Mouse (Mus musculus): ENCODE results near the gene Atf7. TPM values are rescaled to one million over a fixed set of nuclear protein-coding genes. Genes with fewer than 3 reads are reported as not detected.

The Atf7 gene
- polyA plus RNA-seq, 1 experiment: 71.8 TPM

- Histone ChIP-seq H3K4me1 (ENCODE audit: control insufficient read depth, insufficient read depth, insufficient read length) (no peaks in the 10 kb centered on the region), H3K27ac (ENCODE audit: insufficient read depth, low read length) (no peak overlapping the region), H3K4me3 (ENCODE audit: extremely low read depth, insufficient read depth, insufficient read length) (no peak overlapping the region), H3K36me3 (ENCODE audit: control insufficient read depth, insufficient read depth, low read length) (peaks cover 1% of the 10 kb centered on the region; the same call in 1 of the 2 replicates), H3K27me3 (ENCODE audit: control insufficient read depth, insufficient read depth, low read length) (no peaks in the 10 kb centered on the region)
- TF ChIP-seq CTCF (IDR thresholded peaks at IDR 0.05; ENCODE audit: extremely low read depth, insufficient read depth, insufficient read length, insufficient replicate concordance) (no peak), POLR2A (IDR thresholded peaks at IDR 0.05; ENCODE audit: low read depth, low read length) (no peak)
- DNase-seq (ENCODE audit: low read depth in 1 of 2, low spot score in 2 of 2): no peak
- 87% methylated on average over 2 of the region's 2 CpGs for whole genome bisulfite sequencing
Observed at GRCm38 (mm10) chr15:102578351-102578750, 46.9 kb downstream of the Atf7 start.

- no peak overlapping the region for H3K27ac ChIP-seq (ENCODE audit: insufficient read depth, low read length)
- peaks cover 3% of the 10 kb centered on the region; the same call in 1 of the 2 replicates for H3K36me3 ChIP-seq (ENCODE audit: control insufficient read depth, insufficient read depth, low read length)
- WGBS: 93% methylated on average over 1 of the region's 1 CpGs
- TF ChIP-seq CTCF (IDR thresholded peaks at IDR 0.05; ENCODE audit: extremely low read depth, insufficient read depth, insufficient read length, insufficient replicate concordance): no peak
- no peak for TF ChIP-seq POLR2A (IDR thresholded peaks at IDR 0.05; ENCODE audit: low read depth, low read length)
- DNase-seq (ENCODE audit: low read depth in 1 of 2, low spot score in 2 of 2): no peak
- no peaks in the 10 kb centered on the region for H3K27me3 ChIP-seq (ENCODE audit: control insufficient read depth, insufficient read depth, low read length)
- H3K4me1 ChIP-seq (ENCODE audit: control insufficient read depth, insufficient read depth, insufficient read length): no peaks in the 10 kb centered on the region
- no peak overlapping the region for H3K4me3 ChIP-seq (ENCODE audit: extremely low read depth, insufficient read depth, insufficient read length)
Observed at GRCm38 (mm10) chr15:102576972-102577371, 48.3 kb downstream of the Atf7 start.

DNA sequence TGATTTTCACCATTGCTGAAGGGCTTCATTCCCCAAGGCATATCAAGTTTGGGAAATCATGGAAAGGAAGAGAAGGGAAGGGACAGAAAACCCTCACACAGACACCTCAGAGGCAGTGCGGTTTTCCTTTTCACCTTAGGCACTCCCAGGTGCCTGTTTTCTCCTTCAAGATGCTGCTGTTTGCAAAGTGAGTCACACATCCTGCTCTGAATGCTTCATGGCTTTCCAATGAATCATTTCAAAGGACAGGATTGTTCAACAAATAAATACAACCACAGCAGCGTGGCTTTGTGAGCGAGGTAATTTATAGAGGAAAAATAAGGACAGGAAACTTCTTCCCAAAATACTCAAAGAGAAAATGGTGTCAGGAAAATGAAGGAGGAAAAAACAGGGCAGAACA is 53.2 kb downstream of the Atf7 start:
- 90% methylated on average over 3 of the region's 3 CpGs for WGBS
- H3K4me3 ChIP-seq (ENCODE audit: extremely low read depth, insufficient read depth, insufficient read length): no peak overlapping the region
- no peaks in the 10 kb centered on the region for H3K4me1 ChIP-seq (ENCODE audit: control insufficient read depth, insufficient read depth, insufficient read length)
- DNase-seq (ENCODE audit: low read depth in 1 of 2, low spot score in 2 of 2): no peak
- TF ChIP-seq POLR2A (IDR thresholded peaks at IDR 0.05; ENCODE audit: low read depth, low read length) (no peak), CTCF (IDR thresholded peaks at IDR 0.05; ENCODE audit: extremely low read depth, insufficient read depth, insufficient read length, insufficient replicate concordance) (no peak)
- H3K27me3 ChIP-seq (ENCODE audit: control insufficient read depth, insufficient read depth, low read length): no peaks in the 10 kb centered on the region
- H3K27ac ChIP-seq (ENCODE audit: insufficient read depth, low read length): no peak overlapping the region; the same call in 1 of the 2 replicates
- peaks cover 1% of the 10 kb centered on the region; the same call in 1 of the 2 replicates for H3K36me3 ChIP-seq (ENCODE audit: control insufficient read depth, insufficient read depth, low read length)

DNA sequence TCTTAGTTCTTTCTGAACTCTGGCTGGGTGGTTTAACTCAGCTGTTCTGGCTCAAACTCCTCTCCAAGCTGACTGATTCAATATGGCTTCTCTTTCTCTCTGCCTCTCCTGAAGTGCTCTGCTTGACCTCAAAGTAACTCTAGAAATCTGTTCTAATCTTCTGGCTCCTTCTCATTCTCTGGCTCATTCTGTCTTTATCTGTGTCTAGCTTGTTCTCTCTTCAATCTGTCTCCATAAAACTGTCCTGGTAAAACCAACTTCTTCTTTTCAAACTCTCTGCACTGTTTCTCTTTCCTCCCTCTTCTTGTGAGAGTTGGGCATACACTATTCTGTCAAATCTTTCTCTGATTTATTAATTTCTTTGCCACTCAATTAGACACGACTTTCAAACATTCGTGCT is 57.4 kb downstream of the Atf7 start:
- 52% methylated on average over 2 of the region's 2 CpGs for WGBS
- TF ChIP-seq POLR2A (IDR thresholded peaks at IDR 0.05; ENCODE audit: low read depth, low read length) (no peak), CTCF (IDR thresholded peaks at IDR 0.05; ENCODE audit: extremely low read depth, insufficient read depth, insufficient read length, insufficient replicate concordance) (no peak)
- Histone ChIP-seq H3K36me3 (ENCODE audit: control insufficient read depth, insufficient read depth, low read length) (peaks cover 6% of the 10 kb centered on the region), H3K4me3 (ENCODE audit: extremely low read depth, insufficient read depth, insufficient read length) (no peak overlapping the region; the same call in 1 of the 2 replicates), H3K27me3 (ENCODE audit: control insufficient read depth, insufficient read depth, low read length) (no peaks in the 10 kb centered on the region), H3K4me1 (ENCODE audit: control insufficient read depth, insufficient read depth, insufficient read length) (no peaks in the 10 kb centered on the region), H3K27ac (ENCODE audit: insufficient read depth, low read length) (no peak overlapping the region)
- DNase-seq (ENCODE audit: low read depth in 1 of 2, low spot score in 2 of 2): no peak

- Histone ChIP-seq H3K27me3 (ENCODE audit: control insufficient read depth, insufficient read depth, low read length) (no peaks in the 10 kb centered on the region), H3K27ac (ENCODE audit: insufficient read depth, low read length) (no peak overlapping the region), H3K4me3 (ENCODE audit: extremely low read depth, insufficient read depth, insufficient read length) (no peak overlapping the region), H3K4me1 (ENCODE audit: control insufficient read depth, insufficient read depth, insufficient read length) (no peaks in the 10 kb centered on the region), H3K36me3 (ENCODE audit: control insufficient read depth, insufficient read depth, low read length) (peaks cover 15% of the 10 kb centered on the region)
- DNase-seq (ENCODE audit: low read depth in 1 of 2, low spot score in 2 of 2): no peak
- WGBS: 99% methylated on average over 5 of the region's 5 CpGs
- TF ChIP-seq POLR2A (IDR thresholded peaks at IDR 0.05; ENCODE audit: low read depth, low read length) (no peak), CTCF (IDR thresholded peaks at IDR 0.05; ENCODE audit: extremely low read depth, insufficient read depth, insufficient read length, insufficient replicate concordance) (no peak)
Observed at GRCm38 (mm10) chr15:102563681-102564080, 61.6 kb downstream of the Atf7 start.

DNA sequence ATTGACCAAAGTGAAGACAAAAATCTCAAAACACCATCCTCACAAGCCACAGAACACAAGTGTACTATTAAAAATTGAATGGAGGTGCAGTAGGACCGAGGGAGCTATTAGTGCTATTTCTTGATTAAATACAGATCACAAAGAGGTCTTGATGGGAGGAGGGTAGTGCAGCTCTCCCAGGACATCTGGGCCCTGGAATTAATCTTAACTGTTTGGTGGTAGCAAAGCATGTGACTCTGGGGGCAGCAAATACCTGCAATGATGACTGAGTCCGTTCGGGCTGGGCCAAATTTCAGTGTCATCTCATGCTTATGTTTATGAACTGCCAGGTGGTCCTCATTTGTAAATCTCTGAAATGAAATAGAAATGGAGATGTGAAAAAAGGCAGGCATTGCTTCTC is 62.2 kb downstream of the Atf7 start:
- DNase-seq (ENCODE audit: low read depth in 1 of 2, low spot score in 2 of 2): no peak
- H3K27ac ChIP-seq (ENCODE audit: insufficient read depth, low read length): no peak overlapping the region

GRCm38 (mm10) chr15:102562491-102562890 is 62.8 kb downstream of the Atf7 start:
- WGBS: 94% methylated on average over 1 of the region's 1 CpGs
- DNase-seq (ENCODE audit: low read depth in 1 of 2, low spot score in 2 of 2): no peak

More for the DNA sequence above, 62.2 kb downstream of the Atf7 start:
- no peak overlapping the region for H3K4me3 ChIP-seq (ENCODE audit: extremely low read depth, insufficient read depth, insufficient read length)
- 94% methylated on average over 3 of the region's 3 CpGs for WGBS
- H3K36me3 ChIP-seq (ENCODE audit: control insufficient read depth, insufficient read depth, low read length): peaks cover 15% of the 10 kb centered on the region
- H3K27me3 ChIP-seq (ENCODE audit: control insufficient read depth, insufficient read depth, low read length): no peaks in the 10 kb centered on the region
- TF ChIP-seq CTCF (IDR thresholded peaks at IDR 0.05; ENCODE audit: extremely low read depth, insufficient read depth, insufficient read length, insufficient replicate concordance) (no peak), POLR2A (IDR thresholded peaks at IDR 0.05; ENCODE audit: low read depth, low read length) (no peak)
- no peaks in the 10 kb centered on the region for H3K4me1 ChIP-seq (ENCODE audit: control insufficient read depth, insufficient read depth, insufficient read length)

More at GRCm38 (mm10) chr15:102562491-102562890, 62.8 kb downstream of the Atf7 start:
- TF ChIP-seq CTCF (IDR thresholded peaks at IDR 0.05; ENCODE audit: extremely low read depth, insufficient read depth, insufficient read length, insufficient replicate concordance) (no peak), POLR2A (IDR thresholded peaks at IDR 0.05; ENCODE audit: low read depth, low read length) (no peak)
- no peak overlapping the region for H3K4me3 ChIP-seq (ENCODE audit: extremely low read depth, insufficient read depth, insufficient read length)
- peaks cover 15% of the 10 kb centered on the region for H3K36me3 ChIP-seq (ENCODE audit: control insufficient read depth, insufficient read depth, low read length)
- no peaks in the 10 kb centered on the region for H3K4me1 ChIP-seq (ENCODE audit: control insufficient read depth, insufficient read depth, insufficient read length)
- no peaks in the 10 kb centered on the region for H3K27me3 ChIP-seq (ENCODE audit: control insufficient read depth, insufficient read depth, low read length)
- H3K27ac ChIP-seq (ENCODE audit: insufficient read depth, low read length): no peak overlapping the region
